Mouse (Mus musculus) gastrocnemius, postnatal 36 days (tissue): ENCODE measurements around the gene Olfr1246. TPM values are rescaled to one million over a fixed set of nuclear protein-coding genes. Genes with fewer than 3 reads are reported as not detected.
"Not testable (repeated sequence)": the region's sequence is repeated elsewhere in the genome, so short reads cannot be mapped to it uniquely, and the experiment has no call there.

Experiments
- DNase-seq, 2 experiments: peaks; one replicate each; pipeline ENCODE4 v3.0.0; 2022
- intact Hi-C: fragments of 180-260 bp; cut with DNase I; formaldehyde crosslinking; loops from one replicate; pipeline ENCODE4 v1.15.1; 2025
- long read RNA-seq, 2 experiments: library from polyadenylated mRNA; stranded (forward); transcript quantifications; one replicate each; pipeline ENCODE4 v2.0.0; 2021
- total RNA-seq, 2 experiments: library from RNA; stranded (reverse); gene quantifications; 2 replicates each; pipeline ENCODE4 v1.2.3; 2021

Gene Olfr1246
- total RNA-seq = not detected
- long read RNA-seq, experiment 1 = 0 reads
- long read RNA-seq, experiment 2 = 0 reads

DNA sequence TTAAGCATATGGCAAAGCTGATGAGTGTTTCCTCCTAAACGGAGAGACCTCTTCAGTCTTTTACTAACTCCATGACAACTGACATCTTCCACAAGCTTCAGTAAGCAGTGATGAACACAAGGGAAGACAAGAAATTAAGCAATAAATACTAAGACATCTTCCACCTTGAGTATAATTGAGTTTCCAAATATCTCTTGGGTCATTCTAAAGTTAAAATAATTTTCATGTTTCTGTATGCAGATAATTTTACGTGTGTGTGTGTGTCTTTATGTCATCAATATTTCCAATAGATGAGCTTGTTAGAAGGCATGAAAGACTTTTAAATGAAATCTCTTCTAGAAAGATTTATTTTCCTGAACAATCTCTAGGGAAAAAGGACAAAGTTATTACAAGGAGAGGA is at the start of gene Olfr1246:
Olfr1246 (minus strand) TSS at position 101 of the 400 bp plus-strand sequence.
- no peak for DNase-seq
- intact Hi-C loops = no loop called here

DNA sequence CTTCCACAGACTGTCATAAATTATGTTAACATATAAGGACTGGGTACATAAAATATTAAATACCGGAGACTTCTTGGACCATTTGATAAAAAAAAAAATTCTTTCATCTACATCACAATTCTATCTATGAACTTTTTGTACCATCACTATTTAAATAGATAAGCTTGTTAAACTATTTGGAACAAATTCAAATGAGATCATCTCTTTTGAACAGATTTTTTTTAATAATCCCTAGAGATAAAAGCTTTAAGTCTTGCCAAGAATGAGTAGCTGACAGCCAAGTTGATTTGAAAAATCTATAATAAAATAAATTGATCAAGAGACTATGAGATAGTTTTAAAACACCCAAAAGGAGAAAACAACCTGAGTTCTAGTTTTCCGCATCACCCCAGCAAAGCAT is 41.9 kb upstream of the Olfr1246 start, which contains the start of gene Olfr1249:
Olfr1249 (minus strand) TSS at position 101 of the 400 bp plus-strand sequence.
- intact Hi-C loops = no loop called here

DNA sequence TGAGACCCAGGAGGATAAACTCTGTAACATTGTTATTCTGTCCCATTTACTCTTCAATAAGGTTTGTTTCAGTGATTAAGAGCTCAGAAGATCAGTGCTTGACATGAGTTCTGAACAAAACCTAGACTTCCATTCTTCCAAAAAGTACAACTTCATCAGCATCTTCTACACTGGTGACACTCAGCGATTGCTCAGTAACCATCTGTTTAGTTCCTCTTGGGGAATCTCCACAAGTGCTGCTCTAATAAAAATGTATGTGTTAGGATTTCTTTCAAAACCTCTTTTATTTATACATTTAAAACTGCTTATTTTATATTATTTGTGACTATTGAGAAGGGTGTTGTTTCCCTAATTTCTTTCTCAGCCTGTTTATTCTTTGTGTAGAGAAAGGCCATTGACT is 25.2 kb upstream of the Olfr1246 start, which contains the start of gene Olfr1248:
Olfr1248 (minus strand) TSS at position 101 of the 400 bp plus-strand sequence.
- intact Hi-C loops, DNase-seq: not testable (repeated sequence)

More for the DNA sequence above, 41.9 kb upstream of the Olfr1246 start, which contains the start of gene Olfr1249:
- no peak for DNase-seq

DNA sequence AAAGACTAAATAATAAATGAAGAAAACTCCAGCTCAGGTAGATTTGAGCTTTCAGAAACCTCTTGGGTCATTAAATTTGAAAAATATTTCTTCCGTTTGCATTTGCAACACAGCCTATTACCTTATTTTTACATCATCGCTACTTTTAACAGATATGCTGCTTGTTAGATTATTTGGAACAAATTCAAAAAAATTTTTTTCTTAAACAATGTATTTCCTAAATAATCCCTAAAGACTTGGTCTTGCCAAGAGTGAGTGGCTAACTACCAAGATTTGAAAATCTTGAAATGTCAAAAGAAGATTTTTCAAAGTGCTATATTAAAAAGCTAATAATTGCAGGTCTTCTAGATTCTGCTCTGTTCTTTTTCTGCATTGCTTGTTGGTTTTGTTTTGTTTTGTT is 21.1 kb upstream of the Olfr1246 start, which contains the start of gene Olfr1247:
Olfr1247 (minus strand) TSS at position 101 of the 400 bp plus-strand sequence.
- intact Hi-C loops = no loop called here
- no peak for DNase-seq

DNA sequence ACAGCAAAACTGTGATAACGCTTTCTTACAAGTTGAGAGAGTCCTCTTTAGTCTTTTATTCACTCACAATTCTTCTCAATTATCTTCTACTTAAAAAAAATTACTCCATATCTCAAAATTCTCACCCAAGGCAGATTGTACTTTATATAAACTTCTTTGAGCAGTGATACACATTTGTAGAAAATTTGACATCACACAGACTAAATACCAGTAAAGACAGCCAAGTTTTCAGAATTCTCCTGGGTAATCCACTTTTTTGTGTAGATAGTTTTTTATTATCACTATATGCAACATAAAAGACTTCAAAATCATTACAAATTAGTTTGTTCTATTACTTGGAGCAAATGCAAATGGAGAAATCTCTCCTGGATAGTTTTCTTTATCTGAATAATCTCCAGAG is 14.6 kb downstream of the Olfr1246 start, which contains the start of gene Olfr1245:
Olfr1245 (minus strand) TSS at position 101 of the 400 bp plus-strand sequence.
- intact Hi-C loops = no loop called here
- no peak for DNase-seq

DNA sequence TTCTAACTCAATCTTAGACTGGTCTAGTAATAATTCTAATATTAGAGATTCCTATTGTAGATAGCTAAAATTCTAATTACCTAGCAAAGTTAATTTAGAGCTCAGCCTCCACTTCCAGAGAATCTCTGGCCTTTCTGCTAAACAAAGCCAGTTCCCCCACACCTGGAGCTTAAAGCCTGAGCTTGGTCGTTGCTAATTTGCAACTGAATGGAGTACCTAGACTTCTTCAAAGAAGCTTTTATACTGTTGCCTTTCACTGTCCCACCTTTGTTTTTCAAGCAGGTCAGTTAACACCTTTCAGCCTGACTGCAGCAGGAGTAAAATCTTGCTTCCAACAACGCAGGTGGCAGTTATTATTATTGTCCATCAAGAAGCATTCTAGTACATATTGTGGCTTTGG is 30.3 kb downstream of the Olfr1246 start:
- intact Hi-C loops, DNase-seq: not testable (repeated sequence)

DNA sequence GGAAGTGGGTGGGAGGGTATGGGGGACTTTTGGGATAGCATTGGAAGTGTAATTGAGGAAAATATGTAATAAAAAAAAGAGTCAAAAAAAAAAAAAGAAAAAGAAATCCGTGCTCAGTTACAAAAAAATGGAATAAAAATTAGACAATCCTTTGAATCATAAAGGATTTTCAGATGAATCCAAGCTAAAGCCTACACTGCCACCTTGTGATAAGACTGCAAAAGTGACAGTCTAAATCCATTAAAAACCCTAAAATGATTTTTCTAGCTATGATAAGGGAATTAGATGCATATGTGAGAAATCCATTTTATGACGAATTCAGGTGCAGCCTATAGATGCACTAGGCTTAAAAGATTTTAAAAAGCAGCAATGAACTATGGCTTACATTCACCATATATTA is 48.4 kb downstream of the Olfr1246 start:
- intact Hi-C loops = no loop called here
- no peak for DNase-seq

DNA sequence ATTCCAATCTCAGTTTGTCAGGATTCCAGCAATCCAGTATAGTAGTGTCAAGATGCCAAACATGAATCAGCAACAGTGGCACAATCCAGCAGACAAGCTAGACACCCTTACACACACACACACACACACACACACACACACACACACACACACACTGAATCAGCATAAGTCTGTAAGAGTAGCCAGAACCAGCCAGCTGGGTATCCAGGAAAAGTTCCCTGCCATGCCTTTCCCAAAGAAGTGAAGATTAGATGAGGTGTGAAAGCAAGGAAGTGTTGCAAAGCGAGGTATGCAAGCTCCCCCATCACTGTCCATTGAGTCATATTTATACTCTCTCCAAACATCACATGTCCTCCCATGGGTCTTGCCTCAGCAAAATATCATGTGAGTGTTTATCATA is 53.0 kb downstream of the Olfr1246 start:
- DNase-seq = no peak
- intact Hi-C loops = no loop called here

Other genes with a start within 250 kb of the Olfr1246 start
- not detected for gene Olfr1234, start 228.3 kb downstream of the Olfr1246 start, total RNA-seq
- gene Olfr1238, start 183.5 kb downstream of the Olfr1246 start, total RNA-seq = not detected
- gene Olfr1239, start 172.8 kb downstream of the Olfr1246 start, total RNA-seq = not detected
- not detected for gene Olfr1240, start 150.2 kb downstream of the Olfr1246 start, total RNA-seq
- not detected for gene Olfr1241, start 106.0 kb downstream of the Olfr1246 start, total RNA-seq
- not detected for gene Olfr1242, start 94.8 kb downstream of the Olfr1246 start, total RNA-seq
- not detected for gene Olfr1243, start 61.7 kb downstream of the Olfr1246 start, total RNA-seq
- gene Olfr1245, start 14.7 kb downstream of the Olfr1246 start, total RNA-seq = not detected
- under 1 TPM in 1 of 2 experiments, not detected in 1; 0.05 TPM for gene Olfr1247, start 21.0 kb upstream of the Olfr1246 start, total RNA-seq
- gene Olfr1248, start 25.1 kb upstream of the Olfr1246 start, total RNA-seq = not detected
- gene Olfr1249, start 41.8 kb upstream of the Olfr1246 start, total RNA-seq = not detected
- gene Olfr1250, start 68.3 kb upstream of the Olfr1246 start, total RNA-seq = not detected
- not detected for gene Olfr1251, start 78.8 kb upstream of the Olfr1246 start, total RNA-seq
- not detected for gene Olfr1252, start 131.9 kb upstream of the Olfr1246 start, total RNA-seq
- gene Olfr1253, start 163.9 kb upstream of the Olfr1246 start, total RNA-seq = not detected
- not detected for gene Olfr1254, start 200.5 kb upstream of the Olfr1246 start, total RNA-seq
- not detected for gene Olfr1255, start 218.9 kb upstream of the Olfr1246 start, total RNA-seq
- gene Olfr1256, start 248.4 kb upstream of the Olfr1246 start, total RNA-seq = not detected